Mouse (Mus musculus) MN1 (cell line): ENCODE results near the gene Med27.

Experiments
- DNase-seq: peaks from one replicate; pipeline ENCODE4 v3.0.0-alpha.2; 2016; ENCODE audit warnings: low spot score

Gene Med27

GRCm38 (mm10) chr2:29472952-29473437 lies 126.4 kb downstream of the Med27 start:
- no peak for DNase-seq

GRCm38 (mm10) chr2:29473907-29474306 lies 127.3 kb downstream of the Med27 start:
- DNase-seq = peak; percentile 8

DNA sequence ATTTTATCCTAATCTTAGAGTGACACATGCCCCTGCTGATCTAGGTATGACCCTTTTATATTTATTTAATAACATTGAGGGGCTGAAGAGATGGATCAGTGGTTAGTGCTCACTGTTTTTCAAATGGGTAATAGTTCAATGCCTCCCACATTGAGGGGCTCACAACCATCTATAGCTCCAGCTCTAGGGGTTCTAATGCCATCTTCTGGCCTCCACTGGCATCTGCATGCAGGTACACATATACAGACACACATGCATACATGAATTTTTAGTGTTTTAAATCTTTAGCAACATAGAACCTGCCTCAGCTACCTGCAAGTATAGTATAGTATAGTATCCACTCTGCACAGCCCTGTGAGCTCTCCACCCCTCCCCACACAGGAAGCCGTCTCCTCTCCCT lies 130.1 kb downstream of the Med27 start:
- DNase-seq = no peak

DNA sequence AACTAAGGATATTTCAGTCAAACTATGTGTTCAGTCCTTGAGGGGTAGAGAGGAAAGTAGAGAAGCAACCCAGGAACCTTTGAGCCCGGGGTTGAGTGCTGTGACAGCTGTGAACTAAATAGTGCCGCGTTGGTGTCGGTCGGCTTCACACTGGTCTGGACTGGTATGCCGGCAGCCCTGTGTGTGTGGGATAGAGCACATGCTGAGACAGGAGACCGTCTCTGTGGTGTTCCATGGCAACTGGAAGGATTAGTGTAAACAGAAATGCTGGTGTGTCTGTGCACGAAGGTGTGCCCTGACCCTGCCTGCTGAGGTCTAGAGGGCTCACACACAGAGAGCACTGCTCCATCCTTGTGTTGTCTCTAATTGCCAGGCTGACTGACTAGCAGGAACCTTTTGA lies 135.2 kb downstream of the Med27 start:
- no peak for DNase-seq

- no peak for DNase-seq
Measured at GRCm38 (mm10) chr2:29482979-29483718, 136.5 kb downstream of the Med27 start.

GRCm38 (mm10) chr2:29485519-29485918 lies 138.9 kb downstream of the Med27 start:
- DNase-seq = no peak

- DNase-seq = no peak
Measured at GRCm38 (mm10) chr2:29486491-29486890, 139.9 kb downstream of the Med27 start.

DNA sequence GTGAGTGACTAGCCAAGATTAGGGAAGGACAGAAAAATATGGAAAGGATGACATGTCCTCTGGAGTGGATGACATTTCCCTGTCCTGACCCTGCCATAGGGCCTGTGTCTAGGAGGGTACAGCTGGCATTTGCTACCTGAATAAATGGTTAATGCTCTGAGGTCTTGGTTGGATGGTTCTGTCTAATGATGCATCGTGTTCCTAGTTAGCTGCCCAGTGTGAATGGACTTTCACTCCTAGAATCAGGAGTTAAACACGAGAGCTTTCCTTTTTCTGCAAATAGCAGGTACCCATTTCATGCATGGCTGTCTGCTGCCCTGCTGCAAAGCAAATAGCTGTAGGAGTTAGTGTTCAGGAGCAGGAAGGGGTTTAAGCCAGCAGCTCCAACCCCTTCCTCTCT lies 141.0 kb downstream of the Med27 start:
- no peak for DNase-seq

DNA sequence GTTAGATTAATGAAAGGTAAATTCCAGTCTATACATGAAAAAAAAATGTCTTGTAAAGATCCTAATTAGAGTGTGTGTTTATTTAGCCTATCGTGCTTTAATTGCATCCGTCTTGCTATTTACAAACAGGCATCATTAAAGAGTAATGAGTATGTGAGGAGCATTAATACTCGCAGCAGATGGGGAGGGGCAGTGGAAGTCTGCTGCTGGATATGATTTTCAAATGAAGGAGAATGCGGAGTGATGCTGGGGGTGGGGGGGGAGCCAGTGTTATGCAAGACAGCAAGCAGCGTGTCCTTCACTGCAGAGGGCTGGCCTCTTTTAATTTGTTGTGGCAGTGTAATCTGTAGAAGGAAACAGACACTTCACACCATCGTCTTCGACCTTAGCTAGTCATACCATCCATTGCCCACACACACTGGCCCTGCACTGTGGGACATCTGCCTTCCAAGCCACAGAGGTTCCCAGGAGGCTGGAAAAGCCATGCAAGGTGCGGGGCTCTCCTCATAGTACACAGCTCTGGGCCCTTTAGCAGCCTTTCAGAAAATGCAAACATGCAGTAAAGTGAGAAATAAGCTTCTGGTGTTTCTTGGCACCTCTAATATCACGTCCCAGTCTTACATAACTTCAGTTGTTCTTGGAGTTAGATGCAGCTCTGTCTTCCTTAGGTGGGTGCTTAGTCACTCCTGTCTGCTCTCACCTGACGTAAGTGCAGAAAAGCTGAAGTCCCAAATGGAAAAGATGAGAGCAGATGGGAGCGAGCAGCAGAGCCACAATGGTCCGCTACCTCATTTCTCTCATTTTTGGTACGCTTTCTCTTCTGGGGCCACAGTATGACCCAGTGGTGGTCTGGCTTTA lies 142.0 kb downstream of the Med27 start:
- DNase-seq = no peak

DNA sequence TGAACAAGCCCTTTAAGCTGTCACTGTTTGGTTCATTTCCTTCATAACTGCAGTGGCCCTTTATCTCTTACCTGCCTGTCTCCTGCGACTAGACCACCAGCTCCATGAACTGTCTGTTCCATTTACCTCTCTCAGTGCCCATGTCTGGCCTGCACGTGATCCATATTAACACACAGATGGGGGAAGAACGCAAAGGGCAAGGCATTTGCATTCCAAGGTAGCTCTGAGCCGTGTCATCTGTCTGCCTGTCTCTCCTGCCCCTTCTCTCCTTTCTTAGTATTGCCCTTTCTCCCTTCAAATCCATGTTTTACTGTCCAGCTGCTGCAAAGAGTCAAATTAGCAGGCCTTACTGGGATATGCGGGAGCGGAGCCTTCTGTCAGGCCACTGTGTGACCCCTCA lies 145.0 kb downstream of the Med27 start:
- DNase-seq = no peak

DNA sequence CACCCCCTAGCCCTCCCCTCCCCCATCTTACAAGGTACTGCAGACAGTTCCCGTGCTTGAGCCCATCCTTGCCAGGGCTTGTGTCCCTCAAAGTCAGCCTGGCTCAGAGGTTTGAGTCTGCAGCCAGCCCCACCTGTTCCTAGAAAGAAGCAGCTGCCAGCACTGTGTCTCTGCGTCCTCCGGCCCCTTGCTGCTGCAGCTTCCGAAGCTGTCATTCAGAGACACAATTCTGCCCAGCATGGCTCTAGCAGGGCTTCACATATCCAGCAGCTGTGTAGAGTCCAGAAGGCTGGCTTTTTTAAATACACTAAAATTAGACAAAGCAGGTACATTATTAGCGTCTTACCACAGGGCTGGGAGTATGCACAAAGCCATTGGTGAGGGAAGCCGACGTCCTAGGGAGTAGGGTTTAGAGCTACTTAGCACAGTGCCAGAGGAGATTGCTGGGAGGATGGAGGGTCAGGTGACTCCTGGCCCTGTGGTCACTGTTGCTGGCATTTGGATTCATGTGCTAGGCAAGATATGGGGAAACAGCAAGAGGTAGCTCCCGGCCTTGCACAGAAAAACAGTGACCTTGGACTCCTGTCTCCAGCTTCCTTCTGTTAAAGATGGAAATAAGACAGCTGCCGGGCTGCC lies 146.9 kb downstream of the Med27 start:
- DNase-seq = no peak

DNA sequence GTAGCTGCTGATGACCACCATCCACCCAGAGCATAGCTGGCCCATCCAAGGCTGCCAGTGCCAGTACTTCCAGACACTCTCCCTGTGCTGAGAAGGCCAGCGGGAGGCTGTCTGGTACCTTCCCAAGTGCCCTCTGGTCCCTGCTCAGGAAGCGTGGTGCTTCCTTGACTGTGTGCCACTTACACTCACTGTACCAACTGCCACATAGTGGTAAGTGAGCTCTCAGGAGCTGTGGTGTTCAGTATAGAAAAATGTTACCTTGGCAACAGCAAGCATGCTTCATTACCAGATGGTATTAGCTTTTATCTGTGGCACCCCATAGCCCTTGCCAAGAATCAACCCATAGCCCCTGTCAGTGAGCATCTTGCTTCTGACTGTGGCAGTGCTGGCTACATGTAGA lies 148.7 kb downstream of the Med27 start:
- DNase-seq = no peak

GRCm38 (mm10) chr2:29500601-29501350 lies 154.2 kb downstream of the Med27 start:
- no peak for DNase-seq

DNA sequence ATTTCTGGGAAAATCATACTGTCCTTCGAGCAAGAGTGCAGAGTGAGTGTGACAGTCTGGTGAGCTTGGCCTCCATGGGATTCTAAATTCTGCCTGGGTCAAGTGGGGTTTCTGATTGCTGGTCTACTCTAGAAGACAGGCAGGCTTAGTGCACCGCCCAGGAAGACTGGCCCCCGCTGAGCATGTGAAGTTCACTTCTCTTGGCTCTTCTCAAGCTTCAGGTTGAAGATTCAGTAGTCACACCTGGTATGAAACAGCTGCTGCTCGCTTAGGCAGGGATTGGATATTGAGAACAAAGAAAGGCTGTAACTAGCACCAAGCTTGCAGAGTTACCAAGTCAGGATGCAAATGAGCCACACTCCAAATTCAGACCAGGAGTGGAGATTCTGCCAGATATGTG lies 154.8 kb downstream of the Med27 start:
- DNase-seq = no peak

DNA sequence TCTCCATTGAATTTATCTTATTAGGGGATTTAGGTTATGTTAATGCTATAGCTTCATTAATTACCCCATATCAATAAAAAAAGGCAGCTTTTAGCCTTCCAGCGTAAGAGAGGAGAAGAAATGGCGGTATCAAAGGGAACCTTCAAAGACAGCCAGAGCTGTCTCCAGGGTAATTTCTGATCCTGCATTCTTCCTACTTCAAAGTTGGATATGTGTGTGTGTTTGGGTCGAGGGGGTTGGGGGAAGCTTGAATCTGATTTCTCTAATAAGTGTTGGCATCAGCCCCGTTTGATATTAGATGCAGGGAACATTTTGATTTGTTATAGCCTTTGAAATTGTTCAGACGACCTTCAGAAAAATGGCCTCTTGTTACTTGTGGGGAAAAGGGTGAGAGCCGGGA lies 158.2 kb downstream of the Med27 start:
- DNase-seq = no peak

DNA sequence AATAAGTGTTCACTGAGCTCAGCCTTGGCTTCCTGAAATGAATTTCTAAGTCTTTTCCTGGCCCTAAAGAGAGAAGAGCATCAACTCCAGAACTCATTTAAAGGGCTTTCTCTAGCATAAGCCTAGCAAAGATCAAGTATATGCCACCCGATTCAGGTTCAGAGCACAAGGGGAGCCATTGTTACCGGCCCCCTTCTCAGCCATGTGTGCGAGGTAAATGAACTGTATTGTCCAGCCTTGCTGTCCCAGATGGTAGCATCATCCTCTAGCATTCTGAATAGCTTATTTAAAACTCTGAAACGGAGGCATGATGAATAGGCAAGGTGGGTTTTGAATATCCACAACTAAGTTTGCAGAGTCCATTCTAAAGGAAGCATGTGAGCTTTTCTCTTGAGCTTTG lies 159.8 kb downstream of the Med27 start:
- no peak for DNase-seq

- DNase-seq = no peak
Measured at GRCm38 (mm10) chr2:29513131-29513530, 166.5 kb downstream of the Med27 start.

DNA sequence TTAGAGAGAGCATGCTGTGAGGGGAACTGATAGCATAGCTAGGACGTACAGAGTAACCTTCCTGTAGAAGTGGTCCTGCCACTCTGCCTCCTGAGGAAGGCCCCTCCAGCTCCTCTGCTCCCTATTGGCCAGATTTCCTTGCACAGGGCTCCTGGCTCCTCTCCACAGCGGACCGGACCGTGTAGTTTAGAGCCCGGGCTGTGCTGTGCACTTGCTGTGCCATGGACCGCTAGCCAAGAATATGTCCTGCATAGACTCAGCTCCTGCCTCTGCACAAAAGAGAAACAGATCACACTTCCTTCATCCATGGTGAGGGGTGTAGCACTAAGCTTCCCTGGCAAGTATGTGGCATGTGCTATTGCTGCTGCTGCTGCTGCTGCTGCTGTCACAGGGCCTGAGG lies 168.2 kb downstream of the Med27 start:
- DNase-seq = no peak

DNA sequence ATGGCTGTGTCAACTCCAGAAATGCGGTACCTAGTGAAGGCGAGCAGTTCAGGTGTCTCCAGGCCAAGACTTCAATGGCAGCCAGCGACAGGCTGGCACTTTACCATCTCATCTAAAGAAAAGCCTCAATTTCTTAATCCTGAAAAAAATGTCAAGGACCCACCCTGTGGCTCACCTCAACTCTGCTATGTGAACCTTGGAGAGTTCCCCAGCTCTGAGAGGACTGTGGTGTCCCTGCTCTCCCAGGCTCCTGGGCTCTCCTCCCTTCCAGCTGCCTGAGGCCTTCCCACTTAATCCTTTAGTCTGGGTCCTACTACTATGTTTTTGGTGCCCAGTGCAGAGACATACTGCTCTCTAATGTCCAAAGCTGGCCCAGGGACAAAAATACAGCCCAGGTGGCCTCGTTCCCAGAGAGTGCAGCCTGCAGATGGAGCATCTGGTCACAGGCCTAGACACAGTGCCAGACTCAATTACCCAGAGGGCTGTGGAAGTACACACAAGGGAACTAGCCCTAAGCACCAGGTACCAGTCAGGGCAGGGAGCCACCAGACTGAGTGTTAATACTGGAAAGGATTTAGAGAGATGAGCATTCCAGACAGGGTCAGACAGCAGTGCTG lies 169.3 kb downstream of the Med27 start:
- peak; percentile 80 for DNase-seq

DNA sequence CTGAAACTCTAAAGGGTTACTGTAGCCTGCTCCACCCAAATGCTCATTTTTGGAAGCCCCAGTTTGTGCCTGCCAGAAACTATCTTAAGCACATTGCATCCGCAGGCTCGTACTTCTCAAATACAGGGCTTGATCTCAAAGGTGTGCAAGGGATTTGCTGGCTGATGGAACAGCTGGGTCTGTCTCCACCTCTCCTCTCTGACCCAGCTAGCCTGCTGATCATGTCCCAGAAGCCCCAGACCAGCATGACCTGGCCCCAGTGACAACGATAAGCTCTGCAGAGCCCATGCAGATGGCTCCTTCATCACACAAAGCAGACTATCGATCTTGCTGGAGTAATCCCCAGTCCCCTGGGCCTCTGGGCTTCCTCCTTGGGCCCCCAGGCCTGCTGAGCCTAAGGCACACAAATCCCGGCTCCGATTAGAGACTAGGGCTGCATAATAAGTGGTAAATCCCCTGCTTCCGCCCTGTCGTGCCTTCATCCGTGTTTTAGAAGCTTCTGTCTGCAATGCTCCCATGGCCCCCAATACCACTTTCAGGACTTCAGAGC lies 170.1 kb downstream of the Med27 start:
- no peak for DNase-seq

GRCm38 (mm10) chr2:29519402-29519801 lies 172.8 kb downstream of the Med27 start:
- no peak for DNase-seq
